Mouse (Mus musculus) embryonic facial prominence, embryonic 15.5 days (tissue): Measurements from ENCODE around the gene Slc38a1. TPM values are rescaled to one million over a fixed set of nuclear protein-coding genes. Genes with fewer than 3 reads are reported as not detected.
A peak's percentile ranks its signal among the peaks of the same experiment; 100 is the strongest.

Experiments
- ATAC-seq: fragments of 200-750 bp; cut with Nextera tagmentation; 2 replicates; pipeline ENCODE4 v1.8.0; 2017; ENCODE audit warnings: low read depth, moderate TSS enrichment; ENCODE audit not compliant: insufficient number of reproducible peaks, low FRiP score, low TSS enrichment
- H3K27ac ChIP-seq: fragments of 300-500 bp; sonication (generic); replicated peaks from 2 replicates; pipeline ENCODE4 v1.5.1; 2015; ENCODE audit warnings: mild to moderate bottlenecking, inconsistent platforms
- H3K27me3 ChIP-seq: fragments of 300-500 bp; sonication (generic); 2 replicates; pipeline ENCODE4 v1.6.1; 2015; ENCODE audit warnings: inconsistent platforms
- H3K36me3 ChIP-seq: fragments of 300-500 bp; sonication (generic); 2 replicates; pipeline ENCODE4 v1.6.1; 2015; ENCODE audit warnings: mild to moderate bottlenecking, inconsistent platforms
- H3K4me1 ChIP-seq: fragments of 300-500 bp; sonication (generic); 2 replicates; pipeline ENCODE4 v1.6.1; 2015; ENCODE audit warnings: inconsistent platforms
- H3K4me2 ChIP-seq: fragments of 300-500 bp; sonication (generic); replicated peaks from 2 replicates; pipeline ENCODE4 v1.6.1; 2015; ENCODE audit warnings: mild to moderate bottlenecking, inconsistent platforms
- H3K4me3 ChIP-seq: fragments of 300-500 bp; sonication (generic); replicated peaks from 2 replicates; pipeline ENCODE4 v1.5.1; 2015; ENCODE audit warnings: mild to moderate bottlenecking, inconsistent platforms
- H3K9ac ChIP-seq: fragments of 300-500 bp; sonication (generic); 2 replicates; pipeline ENCODE4 v1.6.1; 2015; ENCODE audit warnings: inconsistent platforms
- H3K9me3 ChIP-seq: fragments of 300-500 bp; sonication (generic); replicated peaks from 2 replicates; pipeline ENCODE4 v1.6.1; 2016; ENCODE audit warnings: inconsistent platforms
- WGBS: fragments of 180-500 bp; shearing (Covaris S2); methylation state at CpG from one replicate; pipeline ENCODE4 v1.1.7; 2015; 5-methylcytosine and 5-hydroxymethylcytosine counted together
- polyA plus RNA-seq: library from polyadenylated mRNA; unstranded; fragments of >200 nt; fragmentation: Nextera tagmentation; extraction: Ambion mirVana; gene quantifications from 2 replicates; pipeline ENCODE4 v1.2.1, GENCODE M21; 2015

The Slc38a1 gene
- polyA plus RNA-seq, 1 experiment from 2014 or later: 44.6 TPM

DNA sequence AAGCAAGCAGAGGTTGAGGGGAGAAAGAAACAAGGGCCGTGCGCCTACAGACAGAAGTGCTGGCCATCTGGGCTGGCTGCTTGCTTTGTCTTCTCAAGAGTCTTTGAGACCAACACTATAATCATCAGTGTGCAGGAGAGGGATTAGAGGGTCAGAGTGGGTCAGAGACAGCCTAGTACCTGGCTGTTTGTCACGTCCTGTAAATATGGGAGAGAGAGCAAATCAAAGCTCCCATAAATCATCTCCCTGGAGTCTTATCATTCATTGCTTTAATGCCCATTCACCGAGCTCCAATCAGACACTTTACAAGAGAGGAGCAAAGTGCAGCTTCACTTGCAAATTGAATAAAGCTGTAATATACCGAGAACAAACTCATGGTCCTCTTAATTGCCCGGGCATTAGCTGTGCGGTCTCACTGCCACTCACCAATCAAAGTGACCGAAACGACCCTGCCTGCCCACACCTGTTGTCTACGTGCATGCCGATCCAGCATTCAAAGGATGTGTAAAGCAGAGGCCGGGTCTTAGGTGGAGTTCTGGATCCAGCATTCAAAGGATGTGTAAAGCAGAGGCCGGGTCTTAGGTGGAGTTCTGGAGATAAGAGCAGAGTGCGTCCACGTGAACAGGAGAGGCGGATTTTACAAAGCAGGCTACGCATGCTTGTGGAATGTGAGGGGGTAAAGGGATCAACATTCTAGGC, 15.0 kb upstream of the Slc38a1 start:
- Histone ChIP-seq H3K9me3 (no peaks in the 10 kb centered on the region), H3K36me3 (no peaks in the 10 kb centered on the region), H3K4me3 (no peak overlapping the region), H3K4me2 (no peak overlapping the region), H3K4me1 (no peaks in the 10 kb centered on the region), H3K9ac (no peak overlapping the region), H3K27ac (no peak overlapping the region), H3K27me3 (no peaks in the 10 kb centered on the region)
- ATAC-seq: no peak
- 56% methylated on average over 17 of the region's 17 CpGs for WGBS

DNA sequence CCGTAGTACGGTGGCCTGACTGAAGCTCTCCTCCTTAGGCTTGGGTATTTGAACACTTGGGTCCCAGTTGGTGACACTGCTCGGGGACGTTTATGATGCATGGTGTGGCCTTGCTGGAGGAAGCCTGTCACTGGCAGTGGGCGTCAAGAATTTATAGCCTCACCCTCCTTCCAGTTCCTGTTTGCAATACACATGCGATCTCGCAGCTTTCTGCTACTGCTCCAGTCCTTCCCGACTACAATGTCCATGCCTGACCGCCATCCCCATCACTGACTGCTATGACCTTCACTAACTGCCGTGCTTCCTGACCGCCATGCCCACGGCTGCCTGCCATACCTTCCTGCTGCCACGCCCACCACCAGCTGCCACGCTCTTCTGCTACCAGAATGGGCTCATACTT, 12.8 kb upstream of the Slc38a1 start:
- ATAC-seq: no peak
- 86% methylated on average over 14 of the region's 14 CpGs for WGBS

DNA sequence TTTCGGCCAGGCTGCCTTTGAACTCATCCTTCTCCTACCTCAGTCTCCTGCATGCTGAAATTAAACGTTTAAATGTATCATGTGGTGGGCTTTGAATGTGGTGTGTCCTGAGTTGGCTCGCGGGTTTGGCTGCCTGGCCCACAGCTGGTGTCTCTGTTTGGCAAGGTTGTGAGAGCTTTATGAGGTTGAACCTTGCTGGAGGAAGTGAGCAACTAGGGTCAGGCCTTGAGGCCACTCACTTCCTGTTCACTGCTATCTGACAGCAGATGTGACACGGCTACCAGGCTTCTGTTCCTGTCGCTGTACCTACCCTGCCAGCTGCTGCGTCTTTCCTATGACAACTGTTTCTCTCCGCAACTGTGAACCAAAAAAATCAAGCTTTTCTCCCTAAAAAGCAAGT, 12.0 kb upstream of the Slc38a1 start:
- no peak overlapping the region for H3K9ac ChIP-seq
- no peak overlapping the region for H3K27ac ChIP-seq
- no peaks in the 10 kb centered on the region for H3K27me3 ChIP-seq
- ATAC-seq: no peak
- H3K9me3 ChIP-seq: no peaks in the 10 kb centered on the region
- H3K4me2 ChIP-seq: no peak overlapping the region
- no peaks in the 10 kb centered on the region for H3K4me1 ChIP-seq
- 46% methylated on average over 8 of the region's 8 CpGs for WGBS
- H3K36me3 ChIP-seq: no peaks in the 10 kb centered on the region
- H3K4me3 ChIP-seq: no peak overlapping the region

More for the DNA sequence above, 12.8 kb upstream of the Slc38a1 start:
- no peaks in the 10 kb centered on the region for H3K36me3 ChIP-seq
- H3K9ac ChIP-seq: no peak overlapping the region
- H3K4me1 ChIP-seq: no peaks in the 10 kb centered on the region
- H3K4me3 ChIP-seq: no peak overlapping the region
- H3K4me2 ChIP-seq: no peak overlapping the region
- H3K27ac ChIP-seq: no peak overlapping the region
- H3K9me3 ChIP-seq: no peaks in the 10 kb centered on the region
- H3K27me3 ChIP-seq: no peaks in the 10 kb centered on the region

DNA sequence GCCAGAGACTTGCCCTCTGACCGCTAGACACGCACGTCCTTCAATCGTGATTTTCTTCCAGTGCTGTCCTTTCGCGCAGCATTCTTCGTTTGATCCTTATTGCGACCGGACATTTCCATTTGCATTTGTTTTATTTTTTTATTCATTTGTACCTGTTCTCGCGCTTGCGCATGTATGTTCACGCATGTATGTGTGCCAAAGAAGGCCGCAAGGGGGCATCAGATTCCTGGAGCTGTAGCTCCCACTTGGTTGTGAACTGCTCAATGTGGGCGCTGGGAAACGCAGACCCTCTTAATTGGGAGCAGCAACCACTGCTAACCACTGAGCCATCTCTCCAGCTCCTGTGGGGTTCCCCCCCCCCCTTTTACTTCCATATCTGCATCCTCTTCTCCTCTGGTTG, 10.3 kb upstream of the Slc38a1 start:
- no peaks in the 10 kb centered on the region for H3K36me3 ChIP-seq

DNA sequence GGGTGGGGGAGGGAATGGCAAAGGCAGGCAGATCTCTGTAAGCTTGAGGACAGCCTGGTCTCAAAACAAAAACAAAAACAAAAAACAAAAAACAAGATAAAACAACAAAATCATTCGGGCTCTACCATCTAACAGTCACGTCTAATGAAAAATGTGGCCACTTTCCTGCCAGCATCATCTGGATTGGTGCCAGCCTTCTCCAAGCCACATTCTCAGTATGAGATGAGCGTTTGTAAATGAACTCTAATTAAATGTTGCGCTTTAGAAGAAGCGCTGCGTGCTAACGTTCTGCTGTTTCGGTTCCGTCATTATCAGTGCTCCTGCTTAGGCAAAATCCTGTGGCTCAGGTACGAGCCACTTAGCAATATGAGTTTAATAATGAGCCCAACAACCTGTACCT, 9.8 kb upstream of the Slc38a1 start:
- 66% methylated on average over 10 of the region's 10 CpGs for WGBS
- no peak overlapping the region for H3K27ac ChIP-seq

More for the DNA sequence above, 10.3 kb upstream of the Slc38a1 start:
- Histone ChIP-seq H3K27me3 (no peaks in the 10 kb centered on the region), H3K4me3 (no peak overlapping the region), H3K27ac (no peak overlapping the region), H3K4me2 (no peak overlapping the region), H3K4me1 (no peaks in the 10 kb centered on the region), H3K9ac (no peak overlapping the region), H3K9me3 (no peaks in the 10 kb centered on the region)
- no peak for ATAC-seq
- WGBS: 94% methylated on average over 16 of the region's 16 CpGs

DNA sequence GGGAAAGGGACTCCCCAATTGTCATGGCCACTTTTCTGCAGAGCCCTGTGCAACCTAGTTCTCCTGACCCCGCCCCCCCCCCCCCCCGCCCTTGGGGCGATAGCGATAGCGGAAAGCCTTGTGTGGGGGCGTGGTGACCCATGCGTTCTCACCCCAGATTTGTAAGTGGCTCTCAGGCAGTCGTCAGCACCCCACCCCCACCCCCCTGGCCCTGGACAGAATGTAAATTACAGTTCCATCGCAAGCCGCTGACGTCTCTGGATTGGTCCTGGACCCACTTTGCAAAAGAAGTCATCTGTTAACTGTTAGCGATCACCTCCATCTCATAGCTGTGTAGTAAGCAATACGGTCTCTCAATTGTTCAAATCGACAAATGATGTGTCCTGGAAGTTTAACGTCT, 4.7 kb upstream of the Slc38a1 start:
- Histone ChIP-seq H3K4me3 (no peak overlapping the region), H3K27me3 (no peaks in the 10 kb centered on the region), H3K9me3 (no peaks in the 10 kb centered on the region), H3K4me2 (peak overlapping the region; percentile 24; the same call in 1 of the 2 replicates), H3K27ac (no peak overlapping the region), H3K36me3 (no peaks in the 10 kb centered on the region), H3K9ac (no peak overlapping the region), H3K4me1 (peaks cover 9% of the 10 kb centered on the region; the same call in 1 of the 2 replicates)
- ATAC-seq: no peak
- 20% methylated on average over 15 of the region's 15 CpGs for WGBS

More for the DNA sequence above, 9.8 kb upstream of the Slc38a1 start:
- no peak for ATAC-seq
- Histone ChIP-seq H3K4me3 (no peak overlapping the region), H3K4me1 (no peaks in the 10 kb centered on the region), H3K4me2 (no peak overlapping the region), H3K27me3 (no peaks in the 10 kb centered on the region), H3K9me3 (no peaks in the 10 kb centered on the region), H3K36me3 (no peaks in the 10 kb centered on the region), H3K9ac (no peak overlapping the region)

DNA sequence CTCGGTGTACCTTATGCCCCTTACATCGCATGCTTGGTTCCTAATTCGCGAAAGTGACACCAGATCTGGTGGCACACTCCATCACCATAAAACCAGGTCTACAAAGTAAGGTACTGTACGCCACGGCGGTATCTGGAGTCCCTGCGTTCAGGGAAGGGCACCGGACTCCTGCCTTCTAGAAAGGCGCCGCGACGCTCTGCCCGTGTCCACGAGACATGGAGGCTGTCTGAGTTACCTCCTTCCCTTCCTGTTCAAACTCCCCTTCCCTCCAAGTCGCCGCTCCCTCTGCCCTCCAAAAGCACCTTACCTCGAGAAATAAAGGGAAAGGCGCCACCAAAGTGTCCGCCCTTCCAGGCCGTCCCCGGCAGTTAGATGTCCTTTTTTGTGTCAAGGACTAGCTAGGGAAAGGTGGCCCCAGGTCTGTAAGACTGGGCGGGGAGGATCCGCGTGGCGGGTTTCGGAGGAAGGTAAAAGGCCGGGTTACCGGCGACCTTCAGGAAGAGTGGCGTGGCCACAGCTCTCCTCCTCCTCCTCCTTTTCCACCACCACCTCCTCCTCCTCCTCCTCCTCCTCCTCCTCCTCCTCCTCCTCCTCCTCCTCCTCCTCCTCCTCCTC, 785 bp downstream of the Slc38a1 start:
- ATAC-seq: no peak
- Histone ChIP-seq H3K9ac (peak overlapping the region; percentile 53), H3K27ac (peak overlapping the region; percentile 79), H3K36me3 (no peaks in the 10 kb centered on the region), H3K4me2 (peak overlapping the region; percentile 96), H3K4me3 (peak overlapping the region; percentile 80), H3K27me3 (no peaks in the 10 kb centered on the region), H3K9me3 (no peaks in the 10 kb centered on the region), H3K4me1 (peaks cover 37% of the 10 kb centered on the region)
- WGBS: 0% methylated on average over 31 of the region's 31 CpGs

DNA sequence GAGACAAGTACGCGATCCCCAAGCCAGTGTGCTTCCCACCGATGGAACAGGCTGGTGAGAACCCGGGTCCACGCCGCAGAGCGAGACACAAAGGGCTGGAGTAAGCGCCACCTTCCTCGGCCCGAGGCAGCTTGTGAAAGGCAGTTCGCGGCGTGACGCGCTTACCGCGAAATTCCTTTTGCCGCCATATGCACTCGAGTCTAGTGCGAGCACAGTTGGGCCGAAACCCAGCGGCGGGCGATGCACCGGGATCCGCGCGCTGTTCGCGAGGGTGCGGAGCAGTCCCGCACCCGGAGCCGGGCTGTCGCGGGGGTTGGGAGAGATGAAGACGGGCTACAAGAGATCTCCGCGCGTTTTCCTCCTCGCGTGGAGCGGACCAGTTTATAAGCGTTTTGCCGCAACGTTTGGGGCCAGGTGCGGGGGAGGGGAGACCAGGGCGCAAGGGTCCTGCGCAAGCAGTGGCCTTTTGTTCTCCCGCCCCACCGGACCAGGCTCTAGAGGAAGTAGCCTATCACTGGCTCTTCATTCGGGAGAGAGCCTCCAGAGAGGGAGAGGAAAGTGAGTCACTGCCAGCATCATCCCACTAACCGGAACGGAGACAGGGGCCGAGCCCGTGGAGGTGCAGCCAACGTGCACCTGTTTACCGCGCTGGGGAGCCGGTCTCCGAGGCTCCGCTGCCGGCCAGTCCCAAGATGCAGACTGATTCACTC, 1.4 kb downstream of the Slc38a1 start:
- ATAC-seq: 0 out of 2 replicates have a peak, but pooled peaks have one; percentile 11
- H3K4me2 ChIP-seq: peak overlapping the region; percentile 96
- no peaks in the 10 kb centered on the region for H3K27me3 ChIP-seq
- H3K27ac ChIP-seq: peak overlapping the region; percentile 79
- H3K9ac ChIP-seq: peak overlapping the region; percentile 53
- no peaks in the 10 kb centered on the region for H3K36me3 ChIP-seq
- under 1% methylated on average over 63 of the region's 63 CpGs for WGBS
- H3K9me3 ChIP-seq: no peaks in the 10 kb centered on the region
- peaks cover 37% of the 10 kb centered on the region for H3K4me1 ChIP-seq
- H3K4me3 ChIP-seq: peak overlapping the region; percentile 80

DNA sequence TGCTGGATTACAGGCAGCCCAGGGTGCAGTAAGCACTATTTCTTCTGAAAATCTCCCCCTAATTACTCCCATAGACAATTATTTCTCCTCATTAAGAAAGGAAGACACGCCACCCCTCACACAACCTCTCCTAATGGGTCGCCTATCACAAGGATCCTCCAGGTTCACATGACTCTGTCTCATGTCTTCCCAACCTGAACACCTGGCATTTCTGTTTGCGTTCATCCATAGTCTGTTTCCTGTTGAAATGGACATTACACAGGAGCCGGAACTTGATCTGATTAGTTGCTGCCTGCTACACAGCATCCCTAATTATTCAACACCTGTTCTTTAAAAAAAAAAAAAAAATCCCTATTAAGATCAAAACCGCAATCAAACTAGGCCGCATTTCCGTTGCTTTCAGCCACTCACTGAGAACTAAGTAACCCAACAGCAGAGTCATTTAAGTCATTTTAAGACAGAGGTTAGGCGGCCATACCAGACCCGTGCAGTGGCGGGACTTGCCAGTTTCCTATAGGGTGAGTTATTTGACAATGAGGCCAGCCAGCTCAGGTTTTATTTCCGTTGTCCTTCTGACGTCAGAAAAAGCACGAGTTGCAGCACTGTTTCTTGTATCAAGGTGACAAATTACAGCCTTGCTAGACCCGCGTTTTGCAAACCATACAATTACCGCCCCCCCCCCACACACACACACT, 2.3 kb downstream of the Slc38a1 start:
- WGBS: 11% methylated on average over 16 of the region's 16 CpGs
- H3K9ac ChIP-seq: peak overlapping the region; percentile 53; the same call in 1 of the 2 replicates

DNA sequence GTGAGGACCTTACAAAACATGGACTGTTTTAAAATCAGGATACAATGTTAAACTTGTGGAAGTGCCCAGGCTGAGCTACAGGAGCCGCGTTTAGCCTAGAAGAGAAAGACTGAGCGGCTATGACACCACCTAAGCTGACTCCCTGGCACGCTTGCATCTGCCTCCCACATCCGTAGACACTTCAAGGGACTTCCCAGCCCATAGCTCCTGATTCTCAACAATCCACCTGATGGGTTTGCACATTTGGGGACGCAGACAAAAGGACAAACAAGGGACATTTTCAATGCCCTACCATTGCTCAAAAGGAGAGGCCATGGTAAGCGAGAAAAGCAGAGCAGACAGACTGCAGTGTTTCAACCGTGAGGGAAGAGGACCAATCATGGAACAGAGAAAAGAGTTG, 3.1 kb downstream of the Slc38a1 start:
- 69% methylated on average over 8 of the region's 8 CpGs for WGBS
- ATAC-seq: no peak
- Histone ChIP-seq H3K9me3 (no peaks in the 10 kb centered on the region), H3K4me3 (peak overlapping the region; percentile 80), H3K4me1 (peaks cover 43% of the 10 kb centered on the region), H3K9ac (no peak overlapping the region), H3K4me2 (peak overlapping the region; percentile 96), H3K27me3 (no peaks in the 10 kb centered on the region), H3K36me3 (no peaks in the 10 kb centered on the region), H3K27ac (0 out of 2 replicates have a peak overlapping the region, but pooled peaks have one; percentile 17)

More for the DNA sequence above, 2.3 kb downstream of the Slc38a1 start:
- peaks cover 37% of the 10 kb centered on the region for H3K4me1 ChIP-seq
- ATAC-seq: no peak
- H3K36me3 ChIP-seq: no peaks in the 10 kb centered on the region
- H3K4me3 ChIP-seq: peak overlapping the region; percentile 80
- H3K4me2 ChIP-seq: peak overlapping the region; percentile 96
- H3K27ac ChIP-seq: peak overlapping the region; percentile 79
- H3K9me3 ChIP-seq: no peaks in the 10 kb centered on the region
- no peaks in the 10 kb centered on the region for H3K27me3 ChIP-seq

DNA sequence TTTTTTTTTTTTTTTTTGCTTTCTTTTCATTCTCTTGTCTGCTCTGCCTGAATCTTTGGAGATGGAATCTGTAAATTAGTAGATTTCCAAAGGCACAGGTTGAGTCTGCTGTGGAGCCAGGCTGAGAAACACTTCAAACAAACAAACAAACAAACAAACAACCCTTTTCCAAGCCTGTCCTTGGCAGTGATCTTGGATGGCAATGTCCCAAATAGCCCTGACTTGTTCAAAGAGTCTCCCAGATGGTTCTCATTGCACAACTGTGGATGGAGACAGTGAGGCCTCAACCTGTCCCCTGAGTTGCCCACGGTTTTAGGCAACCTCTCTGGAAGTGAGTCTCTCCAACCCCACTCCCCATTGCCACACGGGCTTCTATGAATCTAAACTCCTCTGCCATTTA, 4.1 kb downstream of the Slc38a1 start:
- WGBS: 53% methylated on average over 2 of the region's 2 CpGs

More for the DNA sequence above, 4.1 kb downstream of the Slc38a1 start:
- H3K36me3 ChIP-seq: no peaks in the 10 kb centered on the region
- H3K9me3 ChIP-seq: no peaks in the 10 kb centered on the region
- no peak for ATAC-seq
- no peaks in the 10 kb centered on the region for H3K27me3 ChIP-seq
- H3K4me3 ChIP-seq: no peak overlapping the region
- 0 out of 2 replicates have a peak overlapping the region, but pooled peaks have one; percentile 11 for H3K27ac ChIP-seq
- H3K4me1 ChIP-seq: peaks cover 43% of the 10 kb centered on the region
- H3K9ac ChIP-seq: no peak overlapping the region
- no peak overlapping the region for H3K4me2 ChIP-seq
